Mouse (Mus musculus) bone marrow, adult 2 months (tissue): ENCODE data around the gene Ifit2.

ENCODE experiments used
- CTCF ChIP-seq: fragments of 200-500 bp; IDR thresholded peaks from 2 replicates; pipeline ENCODE4 v1.5.1; 2011; ENCODE audit warnings: low read length, control low read depth; ENCODE audit not compliant: control insufficient read depth, insufficient read depth
- POLR2A ChIP-seq: fragments of 200-500 bp; IDR thresholded peaks from 2 replicates; pipeline ENCODE4 v1.6.1; 2011; ENCODE audit warnings: low read depth, mild to moderate bottlenecking, control low read depth, low read length, borderline replicate concordance; ENCODE audit not compliant: control insufficient read depth

GRCm38 (mm10) chr19:34526941-34527682 is 23.4 kb upstream of the Ifit2 start, which contains the start of gene Lipa:
- TF ChIP-seq CTCF (peak; percentile 10; the same call in 1 of the 2 replicates), POLR2A (peak; percentile 92; the same call in 1 of the 2 replicates)
